Mouse (Mus musculus) thymus, postnatal 0 days (tissue): Measurements from ENCODE around the gene Ccdc126. TPM values are rescaled to one million over a fixed set of nuclear protein-coding genes. Genes with fewer than 3 reads are reported as not detected.
"Not testable (repeated sequence)": the region's sequence is repeated elsewhere in the genome, so short reads cannot be mapped to it uniquely, and the experiment has no call there.

Source experiments
- DNase-seq: peaks from one replicate; pipeline ENCODE4 v3.0.0-alpha.2; 2015; ENCODE audit warnings: low spot score
- polyA plus RNA-seq: library from polyadenylated mRNA; unstranded; fragments of >200 nt; fragmentation: Nextera tagmentation; extraction: Ambion mirVana; gene quantifications from 2 replicates; pipeline ENCODE4 v1.2.1, GENCODE M21; 2015

Gene Ccdc126
- 9.3 and 9.4 TPM in 2 replicates for polyA plus RNA-seq

DNA sequence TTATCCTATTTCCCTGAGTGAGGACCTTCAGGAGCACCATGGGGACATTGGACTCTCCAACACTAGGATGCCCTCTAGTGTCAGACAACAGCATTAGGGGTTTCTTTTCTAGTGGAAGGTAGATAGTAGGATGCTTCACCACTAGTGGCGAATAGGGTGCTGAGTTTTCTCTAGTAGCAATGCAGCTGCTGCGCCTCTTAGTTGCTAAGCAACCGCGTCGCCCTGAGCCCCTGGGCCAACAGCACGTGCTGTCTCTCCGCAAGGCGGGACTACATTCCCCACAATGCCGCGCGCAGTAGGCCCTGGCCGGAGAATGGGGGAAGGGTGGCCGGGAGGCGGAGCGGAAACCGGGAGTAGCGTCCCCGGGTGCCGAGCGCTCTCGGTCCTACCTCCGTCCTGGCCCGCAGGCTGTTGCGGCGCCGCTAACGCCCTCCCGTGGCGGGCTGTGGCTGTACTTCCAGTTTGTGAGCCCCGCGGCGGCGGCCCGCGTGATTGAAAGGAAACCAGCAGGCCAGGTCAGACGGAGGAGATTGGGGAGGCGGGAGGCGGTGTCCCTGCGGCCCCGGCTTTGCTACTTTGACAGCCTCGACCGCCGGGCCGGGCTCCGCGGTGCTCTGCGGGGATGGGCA, at the start of gene Ccdc126:
TSS of gene Ccdc126 (plus strand) at position 309 of the 629 bp plus-strand sequence.
- DNase-seq = peak; percentile 99

DNA sequence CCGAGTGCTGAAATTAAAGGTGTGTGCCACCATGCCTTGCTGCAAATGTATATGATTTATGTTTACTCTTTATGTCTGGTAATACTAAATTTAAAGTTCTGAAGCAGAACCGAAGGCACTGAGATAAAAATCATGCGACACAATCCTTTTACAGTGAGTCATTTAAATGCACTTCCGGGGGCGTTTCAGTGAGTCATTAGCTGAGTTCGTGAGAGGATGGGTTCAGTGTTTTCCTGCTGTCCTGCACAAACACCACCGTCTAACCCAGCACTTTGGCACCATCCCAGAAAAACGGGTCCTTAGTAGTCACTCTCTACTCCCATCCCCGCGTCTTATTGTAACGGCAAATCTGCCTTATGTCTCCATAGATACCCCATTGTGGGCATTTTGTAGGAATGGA, 49.2 kb upstream of the Ccdc126 start:
- DNase-seq = no peak

DNA sequence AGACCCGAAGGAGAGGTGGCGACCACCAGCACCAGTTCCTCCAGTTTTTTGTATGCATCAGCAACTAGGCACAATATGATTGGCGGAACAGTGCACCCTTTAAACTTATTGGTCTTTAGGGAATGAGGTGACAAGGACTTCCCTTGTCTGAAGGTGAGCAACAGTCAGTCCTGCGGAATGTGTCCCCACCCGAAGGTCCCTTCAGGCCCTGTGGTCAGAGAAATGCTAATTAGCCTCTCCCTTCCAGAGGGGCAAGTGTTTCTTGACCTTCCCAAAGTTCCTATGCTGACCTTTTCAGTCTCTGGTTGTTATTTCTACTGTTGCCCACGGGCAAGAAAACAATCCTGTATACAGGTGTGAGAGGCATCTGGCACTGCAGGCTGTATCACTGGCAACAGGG, 47.3 kb upstream of the Ccdc126 start:
- no peak for DNase-seq

DNA sequence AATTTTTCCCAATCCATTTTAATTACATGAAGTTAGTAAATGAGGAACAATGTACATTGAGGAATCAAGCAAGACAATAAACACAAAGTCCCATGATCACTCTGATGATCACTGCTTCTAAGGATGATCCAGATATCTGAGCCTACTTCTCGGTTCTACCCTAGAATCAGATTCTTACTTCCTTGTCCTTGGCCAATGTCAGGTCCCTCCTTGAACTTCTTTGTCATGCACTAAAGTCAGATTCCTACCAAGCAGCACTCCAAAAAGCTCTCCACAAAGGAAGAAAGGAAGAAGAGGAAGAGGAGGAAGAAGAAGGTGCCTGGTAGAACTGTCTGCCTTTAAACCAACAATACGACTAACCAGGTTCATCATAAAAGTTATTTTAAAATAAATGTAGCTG, 46.2 kb upstream of the Ccdc126 start:
- DNase-seq = no peak

DNA sequence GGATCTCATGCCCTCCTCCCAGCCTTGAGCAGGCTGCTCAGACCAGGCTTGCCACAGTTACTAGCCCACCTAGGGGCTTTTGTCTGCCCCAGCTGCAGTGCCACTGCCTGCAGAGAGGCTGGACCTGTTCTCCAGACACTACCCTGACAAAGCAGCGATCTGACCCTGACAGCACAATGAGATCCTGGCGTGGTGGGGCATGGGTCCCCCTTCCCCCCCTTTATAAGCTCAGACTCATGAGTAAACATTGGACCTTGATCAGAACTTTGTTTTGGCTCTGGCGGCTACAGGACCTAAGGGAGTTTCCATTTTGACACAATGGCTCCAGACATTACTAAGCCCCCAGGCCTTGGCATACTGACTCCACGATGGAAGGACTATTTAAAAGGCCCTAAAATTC, 45.1 kb upstream of the Ccdc126 start:
- DNase-seq = no peak

DNA sequence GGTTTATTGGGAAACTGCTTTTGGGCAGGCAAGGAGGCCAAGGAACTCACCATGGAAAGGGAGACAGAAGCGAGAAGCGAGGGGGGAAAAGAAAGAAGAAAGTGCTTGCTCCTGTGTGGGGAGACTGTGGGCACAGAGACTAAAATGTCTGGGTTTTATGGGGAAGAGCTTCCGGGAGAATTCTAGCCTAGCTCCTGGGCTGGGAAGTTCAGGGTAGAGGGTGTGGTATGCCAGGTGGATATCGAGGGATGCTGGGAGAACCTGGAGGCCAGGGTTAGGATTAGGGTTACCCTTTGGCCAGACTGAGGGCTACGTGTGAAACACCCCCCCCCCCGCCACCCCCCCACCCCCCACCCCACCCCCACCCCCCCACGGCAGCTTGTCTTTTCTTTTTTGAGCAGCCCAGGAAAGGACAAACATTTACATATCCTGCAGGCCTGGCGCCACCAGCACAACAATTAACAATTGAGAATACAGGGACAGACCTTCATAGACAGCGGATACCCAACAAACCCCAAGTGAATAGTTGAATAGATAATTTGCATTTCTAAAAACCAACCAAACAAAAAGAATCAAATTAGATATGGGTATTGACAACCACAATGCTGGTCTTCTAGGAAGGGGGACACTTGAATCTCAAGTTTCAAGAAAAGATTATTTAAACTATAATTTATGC, 44.5 kb upstream of the Ccdc126 start:
- DNase-seq = no peak

DNA sequence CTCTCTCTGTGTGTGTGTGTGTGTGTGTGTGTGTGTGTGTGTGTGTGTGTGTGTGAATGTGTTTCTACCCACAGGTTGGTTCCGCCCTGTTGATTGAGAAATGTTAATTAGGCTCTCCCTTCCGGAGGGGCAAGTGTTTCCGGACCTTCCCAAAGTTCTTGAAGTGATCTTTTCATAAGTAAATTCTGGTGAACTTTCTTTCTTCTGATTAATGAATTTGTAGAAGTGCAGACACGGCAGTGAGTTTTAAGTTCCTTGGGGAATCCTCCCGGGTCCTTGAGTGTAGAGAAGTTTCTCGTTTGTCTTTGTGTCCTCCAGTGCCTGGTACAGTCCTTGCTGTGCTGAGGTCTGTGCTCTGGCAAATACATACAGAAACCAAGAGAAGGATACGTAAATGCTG, 43.8 kb upstream of the Ccdc126 start:
- no peak for DNase-seq

DNA sequence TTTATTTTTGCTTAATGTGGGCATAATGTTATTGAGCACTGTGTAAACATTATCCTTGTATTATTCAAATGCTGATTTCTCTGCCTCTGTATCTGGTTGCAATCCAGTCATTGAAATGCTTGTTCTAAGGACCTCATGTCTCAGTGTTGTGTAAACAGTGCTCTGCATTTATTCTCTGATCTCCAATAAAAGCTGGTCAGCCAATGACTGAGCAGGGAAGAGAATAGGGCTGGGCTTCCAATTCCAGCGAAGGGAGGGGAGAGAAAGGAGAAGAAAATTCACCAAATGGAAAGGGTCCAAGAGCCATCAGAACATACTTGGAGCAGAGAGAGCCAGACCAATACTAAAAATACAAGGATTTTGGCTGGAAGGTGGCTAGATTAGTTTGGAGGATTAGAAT, 38.1 kb upstream of the Ccdc126 start:
- no peak for DNase-seq

DNA sequence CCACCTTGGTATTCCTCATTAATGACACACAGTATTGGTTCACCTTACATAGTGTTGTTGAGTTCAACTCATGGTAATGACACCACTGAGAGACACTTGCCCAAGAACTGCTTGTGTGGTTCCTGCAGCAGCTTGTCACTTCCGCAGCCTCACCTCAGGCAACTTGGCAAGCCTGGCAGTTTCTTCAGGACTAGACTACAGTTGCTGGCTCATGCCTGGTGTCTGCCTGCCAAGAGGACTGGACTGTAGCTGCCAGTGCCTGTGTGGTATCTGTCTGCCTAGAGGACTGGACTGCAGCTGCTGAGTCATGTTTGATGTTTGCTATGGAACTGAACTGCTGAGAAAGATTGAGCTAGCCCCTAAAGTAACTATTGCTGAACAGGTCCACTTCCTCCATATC, 37.0 kb upstream of the Ccdc126 start:
- no peak for DNase-seq

DNA sequence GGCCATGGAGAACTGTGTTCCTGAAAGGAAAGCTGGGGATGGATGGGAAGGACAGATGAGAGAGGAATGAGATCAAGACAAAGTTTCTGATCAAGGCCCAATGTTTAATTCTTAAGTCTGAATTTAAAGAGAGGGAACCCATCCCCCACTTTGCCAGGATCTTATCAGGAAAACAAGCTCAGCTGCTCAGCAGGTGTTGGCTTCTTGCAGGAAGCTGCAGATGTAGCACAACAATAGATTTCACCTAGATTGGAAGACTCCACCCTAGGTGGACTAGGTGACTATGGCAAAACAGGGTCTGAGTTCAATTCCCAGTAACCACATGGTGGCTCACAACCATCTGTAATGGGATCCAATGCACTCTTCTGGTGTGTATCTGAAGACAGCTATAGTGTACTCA, 20.8 kb upstream of the Ccdc126 start:
- no peak for DNase-seq

DNA sequence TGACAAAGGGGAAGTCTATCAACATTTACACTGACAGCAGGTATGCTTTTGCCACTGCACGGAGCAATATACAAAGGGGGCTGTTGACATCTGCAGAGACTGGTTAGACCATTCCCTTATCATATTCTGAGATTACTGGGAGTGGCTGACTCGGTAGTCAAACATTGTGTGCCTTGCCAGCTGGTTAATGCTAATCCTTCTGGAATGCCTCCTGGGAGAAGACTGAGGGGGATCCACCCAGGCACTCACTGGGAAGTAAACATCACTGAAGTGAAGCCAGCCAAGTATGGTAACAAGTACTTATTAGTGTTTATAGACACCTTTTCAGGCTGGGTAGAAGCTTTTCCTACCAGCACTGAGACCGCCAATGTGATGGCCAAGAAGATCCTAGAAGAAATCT, 4.3 kb upstream of the Ccdc126 start:
- not testable (repeated sequence) for DNase-seq

DNA sequence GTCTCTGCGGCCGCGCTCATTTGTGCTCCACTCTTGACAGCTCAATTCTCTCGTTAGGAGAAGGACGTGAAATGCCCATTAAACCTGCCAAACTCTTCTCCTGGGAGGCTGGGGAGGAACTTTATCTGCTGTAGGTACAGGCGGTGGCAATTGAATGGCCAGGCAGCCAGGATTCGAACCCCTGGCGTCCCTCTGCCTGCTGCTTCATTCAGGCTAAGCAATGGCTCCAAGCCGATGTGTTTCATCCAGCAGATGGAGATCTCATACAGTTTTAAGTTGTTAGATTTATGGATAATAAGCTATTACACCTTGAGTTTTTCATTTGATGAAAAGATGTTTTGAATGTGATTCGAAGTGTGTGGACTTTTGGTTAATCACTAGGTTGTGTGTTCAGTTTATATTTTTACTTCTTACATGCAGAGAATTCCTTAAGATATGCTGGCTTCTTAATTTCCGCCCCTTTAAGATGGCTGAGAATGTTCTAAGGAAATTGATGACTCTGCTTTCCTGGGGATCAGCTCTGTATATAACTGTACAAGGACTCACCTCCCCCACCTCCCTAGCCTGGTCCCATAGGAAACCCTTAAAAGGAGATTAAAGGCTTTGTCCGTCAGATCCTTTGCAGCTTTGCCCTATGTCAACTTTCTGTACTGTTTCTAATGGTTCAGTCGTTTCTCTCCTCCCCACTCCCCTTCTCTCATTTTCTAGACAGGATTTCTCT, 681 bp downstream of the Ccdc126 start:
- DNase-seq = no peak

DNA sequence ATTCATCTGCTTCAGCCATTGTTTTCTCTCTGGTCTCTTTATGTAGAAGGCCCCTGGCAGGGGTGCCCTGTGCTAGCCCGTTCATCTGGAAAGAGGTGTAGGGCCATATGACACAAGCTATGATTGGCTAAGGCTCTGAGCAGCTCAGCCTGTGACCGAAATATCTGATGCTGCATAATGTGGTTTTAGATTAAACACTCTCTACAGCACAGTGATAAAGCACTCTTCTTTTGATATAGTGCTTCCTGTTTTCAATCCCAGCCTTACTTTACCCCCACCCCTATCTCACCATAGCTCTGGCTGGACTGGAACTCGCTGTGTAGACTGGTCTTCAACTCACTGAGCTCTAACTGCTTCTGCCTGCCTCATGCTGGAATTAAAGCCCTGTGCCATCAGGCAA, 2.3 kb downstream of the Ccdc126 start:
- peak; percentile 7 for DNase-seq

DNA sequence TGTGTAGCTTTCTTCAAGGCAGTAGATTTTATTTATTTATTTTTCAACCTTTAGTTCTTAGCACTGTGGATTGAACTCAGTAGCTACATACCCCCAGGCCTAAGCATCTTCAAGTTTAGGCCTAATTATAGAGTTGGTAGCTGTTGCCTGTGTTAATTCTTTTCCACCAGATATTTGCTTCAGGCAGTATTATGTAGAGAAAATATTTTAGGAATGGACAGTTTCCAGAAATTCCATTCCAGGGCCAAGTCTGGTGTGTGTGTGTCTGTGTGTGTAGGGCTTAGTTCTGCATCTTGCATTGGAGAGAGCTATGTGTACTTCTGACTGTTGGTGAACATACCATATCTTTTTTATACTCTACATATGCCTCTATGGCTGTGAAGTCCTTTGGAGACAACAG, 3.0 kb downstream of the Ccdc126 start:
- no peak for DNase-seq

DNA sequence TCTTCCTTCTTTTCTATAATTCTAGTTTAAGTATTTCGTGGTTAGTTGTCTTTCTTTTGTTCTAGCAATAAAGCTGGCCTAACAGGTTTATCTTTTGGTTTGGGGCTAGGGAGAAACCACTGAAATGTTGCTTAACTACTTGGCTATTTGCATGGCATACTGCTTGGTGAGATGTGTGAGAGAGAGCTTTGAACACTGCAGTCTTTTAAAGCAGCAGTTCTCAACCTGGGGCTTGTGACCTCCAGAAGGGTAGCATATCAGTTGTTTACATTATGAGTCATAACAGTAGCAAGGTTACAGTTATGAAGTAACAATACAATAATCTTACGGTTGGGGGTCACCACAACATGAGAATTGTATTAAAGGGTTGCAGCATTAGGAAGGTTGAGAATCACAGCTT, 3.9 kb downstream of the Ccdc126 start:
- DNase-seq = no peak

DNA sequence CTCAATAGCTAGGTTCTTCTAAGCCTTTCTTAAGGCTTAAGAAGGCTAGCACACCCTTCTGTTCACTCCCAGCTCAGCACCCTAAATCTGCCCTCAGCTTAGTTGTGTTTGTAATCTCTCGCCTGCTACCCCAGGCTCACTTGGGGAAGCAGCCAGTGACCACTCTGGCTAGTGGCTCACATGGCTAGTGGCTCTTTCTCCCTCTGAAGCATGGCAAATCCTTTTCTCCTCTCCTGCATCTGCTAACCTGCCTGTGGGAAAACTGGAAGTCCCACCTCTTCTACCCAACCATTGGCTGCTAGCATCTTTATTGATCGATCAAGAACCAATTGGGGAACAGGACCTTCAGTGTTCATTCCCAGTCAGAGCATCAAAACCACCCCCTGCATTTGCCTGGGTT, 5.5 kb downstream of the Ccdc126 start:
- no peak for DNase-seq

DNA sequence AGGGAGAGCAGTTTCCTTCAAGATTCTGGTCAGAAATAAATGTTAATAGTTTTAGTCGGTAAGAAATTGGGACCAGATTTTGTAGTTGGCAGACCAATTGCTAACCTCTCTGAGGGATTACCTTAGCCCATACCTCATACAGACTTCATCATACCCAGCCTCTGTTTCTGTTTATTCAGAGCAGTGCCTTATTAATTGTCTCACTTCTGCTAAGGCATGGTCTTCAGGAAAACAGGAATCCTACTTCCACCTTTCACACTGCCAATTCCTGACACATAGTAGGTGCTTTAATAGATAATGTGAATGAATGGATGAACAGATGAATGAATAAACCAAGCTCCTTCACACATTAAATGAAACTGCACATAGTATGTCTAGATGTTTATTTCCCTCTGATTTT, 6.2 kb downstream of the Ccdc126 start:
- DNase-seq = no peak

DNA sequence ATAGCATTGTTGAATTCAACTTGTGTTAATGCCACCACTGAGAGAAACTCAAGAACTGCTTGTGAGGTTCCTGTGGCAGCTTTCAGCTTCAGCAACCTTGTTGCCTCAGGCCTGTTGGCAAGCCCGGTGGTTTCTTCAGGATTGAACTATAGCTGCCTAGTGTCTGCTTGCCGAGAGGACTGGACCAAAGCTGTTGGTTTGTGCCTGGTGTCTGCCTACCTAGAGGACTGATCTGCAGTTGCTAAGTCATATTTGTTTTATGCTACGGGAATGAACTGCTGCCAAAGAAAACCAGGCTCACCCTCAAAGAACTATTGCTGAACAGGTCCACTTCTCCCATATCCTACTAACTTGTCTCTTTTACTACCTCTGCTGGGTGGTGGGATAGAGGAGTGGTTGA, 7.8 kb downstream of the Ccdc126 start:
- no peak for DNase-seq

DNA sequence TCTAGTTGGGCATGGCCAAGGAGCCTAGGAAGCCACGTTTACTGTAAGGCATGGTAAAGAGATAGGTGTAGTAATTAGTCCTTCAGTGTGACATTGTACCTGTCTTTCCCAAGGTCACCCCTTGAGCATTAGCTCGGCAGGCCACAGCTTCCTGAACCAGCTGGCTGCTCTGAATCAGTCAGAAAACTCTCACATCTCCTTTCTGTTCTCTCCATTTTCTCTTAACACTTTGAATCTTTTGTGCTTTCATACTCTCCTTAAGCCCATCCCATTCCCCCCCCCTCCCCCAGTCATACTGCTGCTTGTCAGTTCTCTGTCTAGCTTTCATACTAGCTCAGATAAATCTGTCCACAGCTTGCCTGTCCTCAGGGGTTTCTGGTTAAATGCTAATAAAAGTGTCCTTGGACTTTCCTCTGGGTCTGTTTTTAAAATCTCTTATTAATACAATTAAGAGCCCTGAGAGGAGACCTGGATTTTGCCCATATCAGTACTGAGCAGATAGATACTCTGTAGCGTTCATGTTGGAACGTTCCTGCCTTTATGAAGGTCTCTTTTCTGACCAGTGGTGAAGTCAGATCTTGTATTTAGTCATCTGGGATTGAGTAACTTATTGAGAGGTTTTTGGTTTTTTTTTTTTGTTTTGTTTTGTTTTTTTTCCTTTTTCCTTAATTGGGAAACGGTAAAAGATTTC, 12.4 kb downstream of the Ccdc126 start:
- no peak for DNase-seq

DNA sequence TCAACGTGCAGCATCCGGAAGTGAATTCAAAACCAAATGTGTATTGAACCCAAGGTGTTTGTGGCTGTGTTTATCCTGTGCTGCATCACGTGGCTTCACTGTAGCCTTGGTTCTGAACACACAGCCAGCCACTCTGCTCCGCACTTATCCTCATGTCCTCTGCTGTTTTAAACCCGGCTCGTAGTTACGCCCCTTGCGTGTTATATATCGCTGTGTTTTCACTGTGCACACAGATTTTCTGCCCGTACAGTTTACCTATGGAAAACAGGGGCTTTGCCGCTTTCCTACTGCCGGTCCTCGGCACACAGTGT, 12.9 kb downstream of the Ccdc126 start:
- DNase-seq = no peak

DNA sequence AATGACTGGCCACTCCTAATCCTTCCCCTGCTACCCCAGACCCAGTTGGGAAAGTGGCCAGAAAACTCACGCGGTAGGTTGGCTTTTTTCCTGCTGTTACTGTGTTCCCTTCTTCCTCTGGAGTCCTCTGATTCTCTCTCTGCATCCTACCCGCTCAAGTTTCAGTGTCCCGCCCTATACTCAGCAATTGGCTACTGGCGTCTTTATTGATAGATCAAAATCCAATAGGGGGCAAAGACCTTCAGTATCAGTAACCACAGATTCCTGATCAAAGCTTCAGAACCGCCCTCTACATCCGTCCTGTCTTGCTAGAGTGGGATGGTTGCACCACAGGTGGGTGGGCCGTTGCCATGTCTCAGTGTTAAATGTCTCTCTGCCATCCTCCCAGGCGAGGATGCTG, 19.5 kb downstream of the Ccdc126 start:
- DNase-seq = no peak

DNA sequence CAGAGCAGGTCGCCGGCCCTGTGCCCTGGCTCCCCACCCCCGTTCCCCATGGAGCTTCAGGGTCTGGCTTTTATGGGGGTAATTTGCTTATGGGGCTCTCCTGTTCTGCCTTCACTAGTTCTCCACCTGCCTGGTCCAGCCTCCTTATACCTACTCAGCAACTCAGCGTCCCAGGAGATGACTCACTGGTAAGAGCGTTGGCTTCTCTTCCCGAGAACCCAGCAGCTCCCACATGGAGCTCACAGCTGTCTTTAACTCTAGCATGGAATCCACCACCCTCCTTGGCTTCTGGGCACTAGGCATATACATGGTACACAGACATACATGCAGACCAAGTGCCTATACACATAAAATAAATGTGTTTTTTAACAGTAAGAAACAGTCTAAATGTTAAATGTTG, 20.1 kb downstream of the Ccdc126 start:
- no peak for DNase-seq
